Mouse (Mus musculus) forebrain, embryonic 10.5 days (tissue): Measurements from ENCODE around the gene Azin2. TPM values are rescaled to one million over a fixed set of nuclear protein-coding genes. Genes with fewer than 3 reads are reported as not detected.
A peak's percentile ranks its signal among the peaks of the same experiment; 100 is the strongest.

Experiments used
- DNase-seq: peaks from one replicate; pipeline ENCODE4 v3.0.0-alpha.2; 2017; ENCODE audit warnings: low spot score; ENCODE audit errors: extremely low spot score
- H3K27ac ChIP-seq: fragments of 300-500 bp; sonication (generic); 2 replicates; pipeline ENCODE4 v1.5.1; 2016; ENCODE audit warnings: mild to moderate bottlenecking
- H3K27me3 ChIP-seq: fragments of 300-500 bp; sonication (generic); 2 replicates; pipeline ENCODE4 v1.6.1; 2016; ENCODE audit warnings: mild to moderate bottlenecking; ENCODE audit not compliant: poor library complexity, severe bottlenecking
- H3K36me3 ChIP-seq: fragments of 300-500 bp; sonication (generic); replicated peaks from 2 replicates; pipeline ENCODE4 v1.6.1; 2016; ENCODE audit warnings: mild to moderate bottlenecking, moderate library complexity
- H3K4me1 ChIP-seq: fragments of 300-500 bp; sonication (generic); 2 replicates; pipeline ENCODE4 v1.6.1; 2016
- H3K4me3 ChIP-seq: fragments of 300-500 bp; sonication (generic); 2 replicates; pipeline ENCODE4 v1.5.1; 2016; ENCODE audit warnings: mild to moderate bottlenecking, moderate library complexity
- H3K9me3 ChIP-seq: fragments of 300-500 bp; sonication (generic); 2 replicates; pipeline ENCODE4 v1.6.1; 2016; ENCODE audit warnings: mild to moderate bottlenecking, moderate library complexity
- WGBS: fragments of 180-500 bp; shearing (Covaris S2); methylation state at CpG from one replicate; pipeline ENCODE4 v1.1.7; 2016; 5-methylcytosine and 5-hydroxymethylcytosine counted together
- polyA plus RNA-seq: library from polyadenylated mRNA; unstranded; fragments of >200 nt; fragmentation: Nextera tagmentation; extraction: Ambion mirVana; gene quantifications from 2 replicates; pipeline ENCODE4 v1.2.1, GENCODE M21; 2016

The Azin2 gene
- polyA plus RNA-seq, 1 experiment from 2014 or later, result 10.5 TPM

DNA sequence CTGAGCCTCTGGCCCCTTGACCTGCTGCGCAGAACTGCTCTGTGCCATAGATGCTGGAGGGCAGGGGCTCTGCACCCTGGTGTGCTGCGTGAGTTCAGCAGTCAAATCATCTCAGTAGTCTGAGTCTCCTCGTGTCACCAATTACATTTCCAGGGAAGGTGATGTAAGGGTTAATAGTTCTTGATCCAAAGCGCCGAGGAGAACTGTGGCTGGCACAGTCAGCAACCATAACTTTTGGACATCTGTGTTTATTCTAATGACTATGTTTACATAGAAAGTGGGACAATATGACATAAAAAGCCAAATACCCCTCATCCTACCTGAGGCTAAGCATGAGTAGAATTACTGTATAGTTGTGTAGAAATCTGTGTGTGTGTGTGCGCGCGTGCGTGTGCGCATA lies 75.2 kb downstream of the Azin2 start:
- WGBS, result 75% methylated on average over 10 of the region's 10 CpGs
- H3K27me3 ChIP-seq, result peaks cover 44% of the 10 kb centered on the region
- no peak for DNase-seq
- no peak overlapping the region for H3K27ac ChIP-seq
- peaks cover 3% of the 10 kb centered on the region; the same call in 1 of the 2 replicates for H3K9me3 ChIP-seq
- H3K36me3 ChIP-seq, result peaks cover 6% of the 10 kb centered on the region
- peaks cover 54% of the 10 kb centered on the region for H3K4me1 ChIP-seq
- no peak overlapping the region for H3K4me3 ChIP-seq

DNA sequence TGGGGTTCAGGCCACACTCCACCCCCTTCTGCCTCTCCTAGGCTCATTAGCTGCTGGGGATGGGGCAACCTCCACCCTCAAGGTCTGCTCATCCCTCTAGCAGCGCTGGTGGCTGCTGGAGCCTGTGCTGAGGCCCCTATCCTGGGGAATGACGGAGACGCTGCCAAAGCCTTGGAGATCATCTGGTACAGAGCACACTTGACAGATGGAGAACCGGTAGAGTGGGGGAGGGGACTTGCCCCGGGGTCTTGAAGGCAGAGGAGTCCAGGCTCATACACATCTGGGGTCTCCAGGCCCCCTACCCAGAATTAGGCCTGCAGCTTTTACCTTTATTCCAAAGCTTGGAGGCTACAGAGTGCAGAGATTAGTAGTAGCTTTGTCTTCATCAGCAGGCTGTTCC lies 75.7 kb downstream of the Azin2 start:
- peaks cover 52% of the 10 kb centered on the region for H3K4me1 ChIP-seq
- H3K36me3 ChIP-seq, result peaks cover 6% of the 10 kb centered on the region
- peaks cover 48% of the 10 kb centered on the region for H3K27me3 ChIP-seq
- peaks cover 3% of the 10 kb centered on the region; the same call in 1 of the 2 replicates for H3K9me3 ChIP-seq
- 54% methylated on average over 5 of the region's 5 CpGs for WGBS
- H3K27ac ChIP-seq, result 0 out of 2 replicates have a peak overlapping the region, but pooled peaks have one; percentile 31
- DNase-seq, result no peak
- no peak overlapping the region for H3K4me3 ChIP-seq

DNA sequence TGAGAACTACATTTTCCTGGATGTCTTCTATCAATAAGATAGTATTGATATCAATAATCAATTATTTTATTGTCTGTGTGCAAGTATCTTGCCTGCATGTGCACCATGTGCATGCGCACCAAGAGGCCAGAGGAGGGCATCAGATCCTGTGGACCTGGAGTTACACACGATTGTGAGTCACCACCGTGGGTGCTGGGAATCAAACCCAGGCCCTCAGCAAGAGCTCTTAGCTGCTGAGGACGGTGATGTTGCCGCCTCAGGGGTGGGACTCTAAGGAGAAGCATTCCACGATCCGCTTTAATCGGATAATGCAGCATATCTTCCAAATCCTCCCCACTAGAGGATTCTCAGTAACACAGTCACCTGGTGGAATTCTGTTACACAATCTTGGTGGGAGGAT lies 76.7 kb downstream of the Azin2 start:
- Histone ChIP-seq H3K9me3 (peaks cover 8% of the 10 kb centered on the region), H3K27ac (no peak overlapping the region), H3K4me1 (peaks cover 48% of the 10 kb centered on the region), H3K27me3 (peaks cover 50% of the 10 kb centered on the region), H3K4me3 (no peak overlapping the region), H3K36me3 (peaks cover 6% of the 10 kb centered on the region)
- DNase-seq, result no peak
- WGBS, result 94% methylated on average over 8 of the region's 8 CpGs

DNA sequence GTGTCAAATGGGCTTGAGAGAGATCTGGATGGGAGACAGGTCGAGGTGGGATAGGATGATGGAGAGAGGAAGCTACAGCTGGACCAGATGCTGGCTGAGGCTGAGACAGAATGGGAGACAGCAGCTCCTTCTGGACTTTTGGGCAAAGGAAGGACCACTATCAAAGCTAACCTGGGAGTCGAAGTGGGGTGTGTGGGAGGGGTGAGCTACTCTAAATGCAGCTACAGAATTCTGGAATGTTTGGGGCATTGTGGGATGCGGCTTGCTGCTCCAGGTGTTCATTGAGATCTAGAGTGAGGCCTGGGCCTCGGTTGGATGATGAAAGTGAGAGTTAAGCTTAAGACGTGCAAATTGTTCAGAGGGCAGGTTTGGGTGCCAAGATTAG lies 77.5 kb downstream of the Azin2 start:
- H3K27ac ChIP-seq, result peak overlapping the region; percentile 83; the same call in 1 of the 2 replicates
- H3K27me3 ChIP-seq, result peaks cover 50% of the 10 kb centered on the region
- peaks cover 51% of the 10 kb centered on the region for H3K4me1 ChIP-seq
- DNase-seq, result no peak
- peaks cover 9% of the 10 kb centered on the region for H3K9me3 ChIP-seq
- H3K36me3 ChIP-seq, result peaks cover 6% of the 10 kb centered on the region
- 54% methylated on average over 5 of the region's 5 CpGs for WGBS
- H3K4me3 ChIP-seq, result peak overlapping the region; percentile 87

DNA sequence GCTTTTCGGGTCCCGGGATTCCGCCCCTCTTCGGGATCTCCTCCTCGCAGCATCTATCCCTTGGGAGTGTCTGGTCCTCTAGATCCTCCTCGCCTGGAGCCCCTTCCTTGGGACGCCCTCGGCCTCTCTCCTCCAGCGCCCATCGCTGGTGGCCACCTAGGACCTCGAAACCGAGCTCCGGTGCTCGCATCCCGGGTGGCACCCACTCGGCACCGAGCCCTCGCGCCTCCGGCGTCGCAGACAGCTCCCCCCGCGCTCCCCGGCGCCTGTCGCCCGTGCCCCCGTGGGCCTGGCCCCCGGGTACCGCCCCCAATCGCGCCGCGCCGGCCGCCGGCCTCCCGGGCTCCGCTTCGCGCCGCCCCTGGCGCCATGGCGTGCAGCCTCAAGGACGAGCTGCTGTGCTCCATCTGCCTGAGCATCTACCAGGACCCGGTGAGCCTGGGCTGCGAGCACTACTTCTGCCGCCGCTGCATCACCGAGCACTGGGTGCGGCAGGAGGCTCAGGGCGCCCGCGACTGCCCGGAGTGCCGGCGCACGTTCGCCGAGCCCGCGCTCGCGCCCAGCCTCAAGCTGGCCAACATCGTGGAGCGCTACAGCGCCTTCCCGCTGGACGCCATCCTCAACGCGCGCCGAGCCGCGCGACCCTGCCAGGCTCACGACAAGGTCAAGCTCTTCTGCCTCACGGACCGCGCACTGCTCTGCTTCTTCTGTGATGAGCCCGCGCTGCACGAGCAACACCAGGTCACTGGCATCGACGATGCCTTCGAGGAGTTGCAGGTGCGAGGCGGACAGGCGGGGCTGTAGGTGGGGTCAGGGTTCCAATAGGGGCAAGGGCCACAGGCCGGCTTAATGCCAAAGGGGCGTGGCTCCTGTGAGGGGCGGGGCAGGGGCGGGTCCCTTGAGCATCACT lies 78.2 kb downstream of the Azin2 start:
- WGBS, result under 1% methylated on average over 94 of the region's 94 CpGs
- Histone ChIP-seq H3K36me3 (peaks cover 6% of the 10 kb centered on the region), H3K27me3 (peaks cover 50% of the 10 kb centered on the region), H3K27ac (peak overlapping the region; percentile 83), H3K4me3 (peak overlapping the region; percentile 87), H3K4me1 (peaks cover 58% of the 10 kb centered on the region), H3K9me3 (peaks cover 9% of the 10 kb centered on the region)
- peak; percentile 58 for DNase-seq

DNA sequence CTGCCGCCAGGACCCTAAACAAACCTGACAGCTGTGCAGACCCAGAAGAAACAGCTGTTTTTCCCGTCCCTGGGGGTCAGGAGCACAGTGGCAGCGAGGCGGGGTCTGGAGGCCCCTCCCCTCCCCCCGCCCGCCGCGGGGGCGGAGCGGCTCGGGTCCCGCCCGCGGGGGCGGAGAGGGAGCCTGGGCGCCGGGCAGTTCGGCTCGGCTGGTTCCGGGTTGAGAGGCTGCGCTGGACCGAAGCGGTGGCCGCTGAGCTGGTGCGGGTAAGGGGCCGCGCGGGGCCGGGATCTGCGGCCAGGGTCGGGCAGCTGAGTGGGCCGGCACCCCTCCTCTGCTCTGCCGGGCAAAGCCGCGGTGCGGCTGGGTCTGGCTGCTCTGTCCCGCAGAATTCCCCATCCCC lies 78.9 kb downstream of the Azin2 start, which contains the start of gene Trim62:
Trim62 (plus strand) TSS at position 202 of the 403 bp plus-strand sequence.
- under 1% methylated on average over 37 of the region's 37 CpGs for WGBS
- H3K36me3 ChIP-seq, result peaks cover 6% of the 10 kb centered on the region
- H3K27ac ChIP-seq, result peak within 1 kb of the TSS; percentile 83
- H3K4me3 ChIP-seq, result peak within 1 kb of the TSS; percentile 87
- peaks cover 9% of the 10 kb centered on the region for H3K9me3 ChIP-seq
- peaks cover 50% of the 10 kb centered on the region for H3K27me3 ChIP-seq
- peaks cover 65% of the 10 kb centered on the region for H3K4me1 ChIP-seq
- peak; percentile 68 for DNase-seq

Other genes starting within 250 kb of the Azin2 start
- 0.07 and 0.17 TPM in 2 replicates for gene A3galt2, start 207.1 kb downstream of the Azin2 start, polyA plus RNA-seq
- gene Zfp362, start 156.4 kb downstream of the Azin2 start, polyA plus RNA-seq, result 37.1 and 37.3 TPM in 2 replicates
- gene Trim62, start 78.9 kb downstream of the Azin2 start, polyA plus RNA-seq, result 6.8 and 7.4 TPM in 2 replicates
- gene Ak2, start 29.5 kb upstream of the Azin2 start, polyA plus RNA-seq, result 237 and 245 TPM in 2 replicates
- 6.9 and 8.5 TPM in 2 replicates for gene Rnf19b, start 95.8 kb upstream of the Azin2 start, polyA plus RNA-seq
- gene Tmem54, start 143.1 kb upstream of the Azin2 start, polyA plus RNA-seq, result 3.3 and 4.6 TPM in 2 replicates
- 0.18 and 0.43 TPM in 2 replicates for gene Hpca, start 159.6 kb upstream of the Azin2 start, polyA plus RNA-seq
- 0.56 and 0.93 TPM in 2 replicates for gene Fndc5, start 174.6 kb upstream of the Azin2 start, polyA plus RNA-seq
- gene S100pbp, start 227.3 kb upstream of the Azin2 start, polyA plus RNA-seq, result 29.4 and 29.7 TPM in 2 replicates
- 109 and 120 TPM in 2 replicates for gene Yars, start 227.3 kb upstream of the Azin2 start, polyA plus RNA-seq